8 mouse cellular contexts compared by ENCODE assay signal in the genomic region with DNA sequence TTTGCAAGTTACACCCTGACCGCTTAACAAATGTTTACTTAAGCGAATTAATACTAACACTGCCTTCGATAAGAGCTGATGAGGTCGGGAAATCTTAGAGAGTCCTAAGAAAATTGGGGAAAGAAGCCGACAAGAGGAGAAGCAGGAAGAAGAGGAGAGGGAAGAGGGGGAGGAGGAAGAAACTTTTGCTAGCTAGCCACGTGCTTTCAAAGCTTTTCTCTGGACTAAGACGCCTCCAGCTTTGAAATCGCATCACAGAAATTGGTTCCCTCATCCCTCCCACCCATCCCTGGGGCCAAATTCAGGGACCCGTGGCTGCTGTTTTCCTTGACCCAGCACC. TPM values are rescaled to one million over a fixed set of nuclear protein-coding genes. Genes with fewer than 3 reads are reported as not detected.
A peak's percentile ranks its signal among the peaks of the same experiment; 100 is the strongest.
DNase-seq lines count a peak whose midpoint lies in the region; ATAC-seq and TF ChIP-seq lines count a peak whose summit lies in the region.

No protein-coding gene starts in this region.

- DNase-seq in cerebellum, adult 2 months = no peak
- DNase-seq in cerebellum, adult 11 months = no peak
- no peak for DNase-seq in thymus, postnatal 25 days
- DNase-seq in thymus, postnatal 36 days = no peak

- 0 out of 2 replicates have a peak overlapping the region, but pooled peaks have one; percentile 50 for H3K9ac ChIP-seq in limb, embryonic 13.5 days
- no peak overlapping the region for H3K9ac ChIP-seq in stomach, embryonic 15.5 days

- TF ChIP-seq CTCF in cerebellum, adult 2 months (IDR thresholded peaks at IDR 0.05; ENCODE audit: borderline replicate concordance, insufficient read depth, low read depth, low read length) = no peak

- peaks cover 3% of the 10 kb centered on the region; the same call in 1 of the 2 replicates for H3K4me1 ChIP-seq in cerebellum, adult 2 months (ENCODE audit: control insufficient read depth, insufficient read depth, low read length)
- peaks cover 32% of the 10 kb centered on the region for H3K4me1 ChIP-seq in megakaryocyte, embryonic 14.5 days
- peaks cover 7% of the 10 kb centered on the region; the same call in 1 of the 2 replicates for H3K4me1 ChIP-seq in limb, embryonic 13.5 days
- peaks cover 12% of the 10 kb centered on the region for H3K4me1 ChIP-seq in stomach, embryonic 15.5 days

- no peaks in the 10 kb centered on the region for H3K9me3 ChIP-seq in megakaryocyte, embryonic 14.5 days
- no peaks in the 10 kb centered on the region for H3K9me3 ChIP-seq in limb, embryonic 13.5 days
- H3K9me3 ChIP-seq in stomach, embryonic 15.5 days = no peaks in the 10 kb centered on the region

- peak overlapping the region; percentile 70 for H3K4me2 ChIP-seq in limb, embryonic 13.5 days (replicated peaks)
- H3K4me2 ChIP-seq in stomach, embryonic 15.5 days = peak overlapping the region; percentile 84

- H3K27ac ChIP-seq in cerebellum, adult 2 months (ENCODE audit: insufficient read depth, low read length) = no peak overlapping the region
- no peak overlapping the region for H3K27ac ChIP-seq in limb, embryonic 13.5 days
- peak overlapping the region; percentile 40; the same call in 1 of the 2 replicates for H3K27ac ChIP-seq in stomach, embryonic 15.5 days

- TF ChIP-seq POLR2A in cerebellum, adult 2 months (IDR thresholded peaks at IDR 0.05; ENCODE audit: borderline replicate concordance, insufficient read depth, low read length) = no peak

- H3K36me3 ChIP-seq in megakaryocyte, embryonic 14.5 days (replicated peaks; ENCODE audit: low read length) = no peaks in the 10 kb centered on the region
- no peaks in the 10 kb centered on the region for H3K36me3 ChIP-seq in limb, embryonic 13.5 days
- no peaks in the 10 kb centered on the region for H3K36me3 ChIP-seq in stomach, embryonic 15.5 days

- ATAC-seq in megakaryocyte, adult 5-6 weeks (ENCODE audit: poor library complexity, severe bottlenecking) = no peak
- no peak for ATAC-seq in limb, embryonic 13.5 days (ENCODE audit: low FRiP score, low read depth)
- ATAC-seq in stomach, embryonic 15.5 days (ENCODE audit: insufficient read depth, low FRiP score, low read depth) = no peak

- 30% methylated on average over 9 of the region's 9 CpGs for WGBS in cerebellum, adult 2 months
- WGBS in limb, embryonic 13.5 days = 21% methylated on average over 9 of the region's 9 CpGs
- 8% methylated on average over 9 of the region's 9 CpGs for WGBS in stomach, embryonic 15.5 days

- peak overlapping the region; percentile 36 for H3K4me3 ChIP-seq in cerebellum, adult 2 months (replicated peaks; ENCODE audit: insufficient read depth, low read depth, low read length)
- H3K4me3 ChIP-seq in megakaryocyte, embryonic 14.5 days (replicated peaks) = peak overlapping the region; percentile 88
- peak overlapping the region; percentile 38 for H3K4me3 ChIP-seq in limb, embryonic 13.5 days
- H3K4me3 ChIP-seq in stomach, embryonic 15.5 days (replicated peaks) = peak overlapping the region; percentile 35

- no peaks in the 10 kb centered on the region for H3K27me3 ChIP-seq in cerebellum, adult 2 months (ENCODE audit: control insufficient read depth, insufficient read depth, low read length)
- H3K27me3 ChIP-seq in megakaryocyte, embryonic 14.5 days (replicated peaks) = peaks cover 7% of the 10 kb centered on the region
- peaks cover 28% of the 10 kb centered on the region for H3K27me3 ChIP-seq in limb, embryonic 13.5 days
- H3K27me3 ChIP-seq in stomach, embryonic 15.5 days (replicated peaks) = no peaks in the 10 kb centered on the region

RNA-seq across cellular contexts. Expression of a gene that starts 48.7 kb away (rescaled TPM):
- polyA plus RNA-seq in cerebellum, adult 2 months (2012; rRNA removed) = 44.3 and 49.0 TPM in 2 replicates
- polyA plus RNA-seq in megakaryocyte, embryonic 14.5 days (2012; ENCODE audit: insufficient read depth, low replicate concordance) = 12.0 and 24.0 TPM in 2 replicates
- total RNA-seq in megakaryocyte, adult 5-6 weeks (2015) = 5.7 and 11.9 TPM in 2 replicates
- total RNA-seq in megakaryocyte, adult 5-6 weeks (2017) = 11.6 and 14.3 TPM in 2 replicates
- 8.5 and 9.2 TPM in 2 replicates for polyA plus RNA-seq in limb, embryonic 13.5 days (2015; fragmentation: Nextera tagmentation; extraction: Ambion mirVana)
- 27.4 TPM in 2 replicates for polyA plus RNA-seq in stomach, embryonic 15.5 days (2015; fragmentation: Nextera tagmentation; extraction: Ambion mirVana)

Comparison
In these comparisons a context has a peak if more than half of its experiments do, and no peak if none do; other contexts are left out.
1. H3K4me3 ChIP-seq: peak in every context shown above with its lines; median percentile 88 in megakaryocyte, embryonic 14.5 days; 38 in limb, embryonic 13.5 days; 36 in cerebellum, adult 2 months; 35 in stomach, embryonic 15.5 days.